Mouse (Mus musculus) midbrain, postnatal 0 days (tissue): ENCODE results near the gene Gm20509. TPM values are rescaled to one million over a fixed set of nuclear protein-coding genes. Genes with fewer than 3 reads are reported as not detected.
A peak's percentile ranks its signal among the peaks of the same experiment; 100 is the strongest.
"Not testable (repeated sequence)": the region's sequence is repeated elsewhere in the genome, so short reads cannot be mapped to it uniquely, and the experiment has no call there.

Experiments
- ATAC-seq: fragments of 200-750 bp; cut with Nextera tagmentation; 2 replicates; pipeline ENCODE4 v1.8.0; 2017; ENCODE audit warnings: moderate number of reproducible peaks, mild to moderate bottlenecking, moderate TSS enrichment, moderate library complexity; ENCODE audit not compliant: low FRiP score
- DNase-seq: peaks from one replicate; pipeline ENCODE4 v3.0.0-alpha.2; 2015; ENCODE audit warnings: low spot score
- H3K27ac ChIP-seq: fragments of 300-500 bp; sonication (generic); 2 replicates; pipeline ENCODE4 v1.5.1; 2014; ENCODE audit warnings: low read depth, mild to moderate bottlenecking, low read length, mixed read lengths
- H3K27me3 ChIP-seq: fragments of 300-500 bp; sonication (generic); 2 replicates; pipeline ENCODE4 v1.6.1; 2014; ENCODE audit warnings: low read length, control low read depth, mixed read lengths; ENCODE audit not compliant: insufficient read depth
- H3K36me3 ChIP-seq: fragments of 300-500 bp; sonication (generic); 2 replicates; pipeline ENCODE4 v1.6.1; 2014; ENCODE audit warnings: low read length, control low read depth, mixed read lengths; ENCODE audit not compliant: insufficient read depth
- H3K4me1 ChIP-seq: fragments of 300-500 bp; sonication (generic); 2 replicates; pipeline ENCODE4 v1.6.1; 2014; ENCODE audit warnings: mild to moderate bottlenecking, control low read depth, antibody characterized with exemption, low read length, mixed read lengths; ENCODE audit not compliant: insufficient read depth
- H3K4me2 ChIP-seq: fragments of 300-500 bp; sonication (generic); 2 replicates; pipeline ENCODE4 v1.6.1; 2014; ENCODE audit warnings: low read depth, mild to moderate bottlenecking, low read length, mixed read lengths; ENCODE audit not compliant: poor library complexity, severe bottlenecking
- H3K4me3 ChIP-seq: fragments of 300-500 bp; sonication (generic); 2 replicates; pipeline ENCODE4 v1.5.1; 2014; ENCODE audit warnings: low read depth, mild to moderate bottlenecking, low read length, moderate library complexity
- H3K9ac ChIP-seq: fragments of 300-500 bp; sonication (generic); replicated peaks from 2 replicates; pipeline ENCODE4 v1.6.1; 2014; ENCODE audit warnings: mild to moderate bottlenecking, low read length, moderate library complexity, mixed read lengths; ENCODE audit not compliant: poor library complexity, severe bottlenecking
- H3K9me3 ChIP-seq: fragments of 300-500 bp; sonication (generic); 2 replicates; pipeline ENCODE4 v1.6.1; 2016; ENCODE audit warnings: low read length, control low read depth
- CTCF ChIP-seq: IDR thresholded peaks from 2 replicates; pipeline ENCODE4 v1.5.1; 2016; ENCODE audit warnings: antibody characterized with exemption, mild to moderate bottlenecking
- WGBS: fragments of 180-500 bp; shearing (Covaris S2); extraction: QIAGEN DNeasy Blood & Tissue Kit; methylation state at CpG from one replicate; pipeline ENCODE4 v1.1.7; 2014; 5-methylcytosine and 5-hydroxymethylcytosine counted together
- polyA plus RNA-seq: library from polyadenylated mRNA; unstranded; fragments of >200 nt; fragmentation: Nextera tagmentation; extraction: Ambion mirVana; gene quantifications from 2 replicates; pipeline ENCODE4 v1.2.1, GENCODE M21; 2015
- total RNA-seq: library from RNA; depleted of rRNA; stranded (reverse); fragments of >200 nt; gene quantifications from 2 replicates; pipeline ENCODE4 v1.2.3, GENCODE M21; 2014

Gm20509 gene
- total and polyA plus RNA-seq, 2 experiments from 2014 or later, result 0.22 TPM; not detected in 1

DNA sequence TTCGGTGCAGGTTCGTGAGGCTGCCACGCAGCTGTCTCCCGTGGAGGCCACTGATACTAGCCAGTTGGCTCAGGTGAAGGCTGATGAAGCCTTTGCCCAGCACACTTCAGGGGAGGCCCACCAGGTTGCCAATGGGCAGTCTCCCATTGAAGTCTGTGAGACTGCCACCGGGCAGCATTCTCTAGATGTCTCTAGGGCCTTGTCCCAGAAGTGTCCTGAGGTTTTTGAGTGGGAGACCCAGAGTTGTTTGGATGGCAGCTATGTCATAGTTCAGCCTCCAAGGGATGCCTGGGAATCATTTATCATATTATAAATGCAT, 1.6 kb downstream of the Gm20509 start:
- no peak for TF ChIP-seq CTCF
- peak; percentile 43 for ATAC-seq
- 47% methylated on average over 5 of the region's 5 CpGs for WGBS
- Histone ChIP-seq H3K4me1 (0 out of 2 replicates have a peak, but pooled peaks cover 4% of the 10 kb centered on the region), H3K4me2 (peak overlapping the region; percentile 50), H3K27me3 (peaks cover 13% of the 10 kb centered on the region; the same call in 1 of the 2 replicates), H3K4me3 (peak overlapping the region; percentile 35), H3K9ac (peak overlapping the region; percentile 48; the same call in 1 of the 2 replicates), H3K27ac (no peak overlapping the region), H3K36me3 (no peaks in the 10 kb centered on the region), H3K9me3 (no peaks in the 10 kb centered on the region)
- peak; percentile 16 for DNase-seq

DNA sequence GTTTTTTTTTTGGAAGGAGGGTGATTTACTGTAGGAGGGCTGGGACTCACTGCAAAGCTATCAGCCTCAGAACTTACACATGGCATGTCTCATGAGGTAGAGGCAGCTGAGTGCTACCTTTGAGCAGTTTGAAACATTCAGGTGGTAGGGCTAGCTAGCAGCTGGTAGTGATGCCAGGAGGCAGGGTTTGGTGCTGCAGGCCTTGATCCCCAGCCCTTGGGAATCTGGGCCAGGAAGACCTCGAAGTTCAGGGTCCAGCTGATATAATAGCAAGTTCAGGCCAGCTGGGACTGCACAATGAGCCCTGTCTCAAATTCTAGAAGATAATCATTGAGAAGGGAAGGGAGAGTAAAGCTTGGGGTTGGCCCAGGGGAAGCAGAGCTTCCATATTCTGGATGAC, 2.9 kb downstream of the Gm20509 start:
- Histone ChIP-seq H3K36me3 (no peaks in the 10 kb centered on the region), H3K9me3 (no peaks in the 10 kb centered on the region), H3K4me1 (0 out of 2 replicates have a peak, but pooled peaks cover 4% of the 10 kb centered on the region), H3K4me2 (no peak overlapping the region), H3K27ac (no peak overlapping the region), H3K9ac (no peak overlapping the region), H3K4me3 (no peak overlapping the region), H3K27me3 (peaks cover 13% of the 10 kb centered on the region; the same call in 1 of the 2 replicates)
- DNase-seq (no peak), ATAC-seq (no peak)
- TF ChIP-seq CTCF, result no peak
- 71% methylated on average over 1 of the region's 1 CpGs for WGBS

DNA sequence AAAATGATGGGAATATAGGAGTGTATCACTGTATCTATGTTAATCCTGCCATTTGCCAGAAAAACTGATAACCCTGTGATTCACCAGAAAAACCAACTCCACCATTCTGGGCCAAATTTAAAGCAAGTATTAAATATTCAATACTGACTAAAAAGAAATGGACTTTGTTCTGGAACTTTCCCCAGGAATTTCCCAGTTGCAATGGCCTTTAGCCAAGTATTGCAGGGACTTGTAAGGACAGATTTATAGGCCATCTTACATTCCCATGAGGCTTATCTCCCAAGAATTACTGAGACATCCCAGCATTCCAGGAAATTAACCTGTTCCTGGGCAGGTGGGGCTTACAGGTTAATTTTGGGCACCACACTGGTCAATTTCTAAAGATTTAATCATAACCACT, 3.5 kb downstream of the Gm20509 start:
- Histone ChIP-seq H3K4me1 (0 out of 2 replicates have a peak, but pooled peaks cover 4% of the 10 kb centered on the region), H3K4me2 (no peak overlapping the region), H3K36me3 (no peaks in the 10 kb centered on the region), H3K27ac (no peak overlapping the region), H3K27me3 (peaks cover 13% of the 10 kb centered on the region; the same call in 1 of the 2 replicates), H3K9ac (no peak overlapping the region), H3K4me3 (no peak overlapping the region), H3K9me3 (no peaks in the 10 kb centered on the region)
- no peak for TF ChIP-seq CTCF
- no peak for ATAC-seq
- no peak for DNase-seq

DNA sequence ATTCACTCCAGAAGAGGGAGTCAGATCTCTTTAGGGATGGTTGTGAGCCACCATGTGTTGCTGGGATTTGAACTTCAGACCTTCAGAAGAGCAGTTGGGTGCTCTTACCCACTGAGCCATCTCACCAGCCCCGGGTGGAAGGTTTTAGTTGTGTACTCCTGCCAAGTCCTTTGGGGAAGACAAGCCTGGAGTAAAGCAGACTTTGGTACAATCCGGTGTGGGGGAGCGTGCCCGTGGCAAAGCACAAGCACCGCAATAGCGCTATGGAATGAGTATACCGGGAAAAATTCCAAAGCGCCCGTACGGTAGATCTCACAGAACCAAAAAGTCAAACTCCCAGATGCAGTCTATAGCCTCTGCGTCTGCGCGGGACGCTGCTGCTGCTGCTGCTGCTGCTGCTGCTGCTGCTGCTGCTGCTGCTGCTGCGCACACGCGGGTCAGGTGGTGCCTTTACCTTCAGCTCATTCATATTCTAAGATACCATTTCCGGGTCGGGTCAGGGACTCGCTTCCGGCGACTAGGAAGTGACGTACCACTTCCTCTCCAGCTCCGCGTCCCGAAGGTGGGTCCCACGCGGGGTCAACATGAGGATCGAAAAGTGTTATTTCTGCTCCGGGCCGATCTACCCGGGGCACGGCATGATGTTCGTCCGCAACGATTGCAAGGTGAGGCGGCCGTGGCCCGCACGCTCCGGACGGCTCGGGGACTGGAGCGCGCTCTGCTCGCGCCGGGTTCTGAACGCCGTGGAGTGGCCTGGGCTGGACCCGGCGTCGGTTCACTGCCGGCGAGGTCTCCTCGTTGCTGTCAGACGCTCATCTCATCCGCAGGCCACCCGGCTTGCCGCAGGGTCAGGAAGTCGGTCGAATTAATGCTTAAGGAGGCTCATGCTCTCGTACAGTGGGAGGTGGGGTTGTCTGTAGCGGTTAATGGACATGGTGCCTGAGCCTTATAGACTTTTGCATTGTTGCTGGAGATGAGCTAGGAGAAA, 10.9 kb downstream of the Gm20509 start, which contains the start of gene Rsl24d1:
Gene Rsl24d1, plus strand, starts transcription at position 508 of the 988 bp plus-strand sequence.
- 0 out of 2 replicates have a peak, but pooled peaks have one; percentile 15 for TF ChIP-seq CTCF
- WGBS, result under 1% methylated on average over 64 of the region's 64 CpGs
- Histone ChIP-seq H3K4me2 (peak within 1 kb of the TSS; percentile 77), H3K36me3 (peaks cover 13% of the 10 kb centered on the region; the same call in 1 of the 2 replicates), H3K9me3 (no peaks in the 10 kb centered on the region), H3K27ac (peak within 1 kb of the TSS; percentile 69), H3K4me1 (0 out of 2 replicates have a peak, but pooled peaks cover 2% of the 10 kb centered on the region), H3K27me3 (no peaks in the 10 kb centered on the region), H3K9ac (peak within 1 kb of the TSS; percentile 58), H3K4me3 (peak within 1 kb of the TSS; percentile 61)
- peak; percentile 96 for DNase-seq
- ATAC-seq, result peak; percentile 97

DNA sequence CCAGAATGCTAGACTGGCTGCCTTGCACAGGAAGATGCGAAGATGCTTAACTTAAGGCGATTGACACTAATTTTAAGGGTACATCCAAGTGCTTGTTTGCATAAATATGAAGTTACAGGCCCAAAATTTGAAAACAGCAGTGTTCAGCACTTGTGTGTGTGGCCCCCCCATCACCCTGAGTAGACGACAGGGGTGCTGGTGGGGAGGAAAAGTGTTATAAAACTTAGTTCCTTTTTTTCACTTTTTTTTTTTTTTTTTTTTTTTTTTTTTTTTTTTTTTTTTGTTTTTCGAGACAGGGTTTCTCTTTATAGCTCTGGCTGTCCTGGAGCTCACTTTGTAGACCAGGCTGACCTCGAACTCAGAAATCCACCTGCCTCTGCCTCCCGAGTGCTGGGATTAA, 14.4 kb downstream of the Gm20509 start:
- H3K4me2 ChIP-seq, H3K9me3 ChIP-seq, H3K9ac ChIP-seq, DNase-seq, H3K4me3 ChIP-seq, ATAC-seq, H3K4me1 ChIP-seq, H3K27me3 ChIP-seq, H3K27ac ChIP-seq: not testable (repeated sequence)
- peaks cover 30% of the 10 kb centered on the region; the same call in 1 of the 2 replicates for H3K36me3 ChIP-seq
- 98% methylated on average over 4 of the region's 6 CpGs for WGBS

DNA sequence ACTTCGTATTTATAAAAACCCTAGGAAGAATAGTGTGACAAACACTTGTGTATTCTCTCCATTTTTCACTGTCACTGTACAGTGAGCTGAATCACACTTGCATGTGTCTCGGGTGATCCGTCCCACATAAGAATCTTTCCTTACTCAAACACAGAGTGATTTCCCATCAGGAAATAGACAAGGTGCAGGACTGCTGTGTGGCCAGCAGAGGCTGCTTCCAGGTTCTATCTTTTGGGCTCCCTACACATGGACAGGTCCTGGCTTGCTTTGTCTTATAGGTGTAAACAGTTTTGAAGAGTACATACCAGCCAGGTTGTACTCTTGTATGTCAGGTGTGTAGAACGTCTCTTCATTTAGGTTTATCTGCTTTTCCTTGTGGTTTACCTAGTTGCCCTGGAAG, 15.7 kb downstream of the Gm20509 start:
- no peak overlapping the region for H3K4me3 ChIP-seq
- no peak for ATAC-seq
- H3K27ac ChIP-seq, result no peak overlapping the region
- DNase-seq, result no peak
- H3K9ac ChIP-seq, result no peak overlapping the region
- no peak overlapping the region for H3K4me2 ChIP-seq
- peak; percentile 61 for TF ChIP-seq CTCF
- 95% methylated on average over 4 of the region's 4 CpGs for WGBS
- no peaks in the 10 kb centered on the region for H3K9me3 ChIP-seq
- 0 out of 2 replicates have a peak, but pooled peaks cover 2% of the 10 kb centered on the region for H3K4me1 ChIP-seq
- peaks cover 34% of the 10 kb centered on the region; the same call in 1 of the 2 replicates for H3K36me3 ChIP-seq
- no peaks in the 10 kb centered on the region for H3K27me3 ChIP-seq
